Mouse (Mus musculus) spleen, adult 2 months (tissue): Measurements from ENCODE around the gene BC049715.

Source experiments
- CTCF ChIP-seq: fragments of 200-500 bp; IDR thresholded peaks from 2 replicates; pipeline ENCODE4 v1.5.1; 2011; ENCODE audit warnings: mild to moderate bottlenecking, inconsistent platforms; ENCODE audit not compliant: insufficient read depth, insufficient read length, insufficient replicate concordance; ENCODE audit errors: extremely low read depth
- POLR2A ChIP-seq: fragments of 200-500 bp; IDR thresholded peaks from 2 replicates; pipeline ENCODE4 v1.6.1; 2011; ENCODE audit warnings: low read depth, low read length, inconsistent platforms

GRCm38 (mm10) chr6:136820381-136820780, 7.0 kb upstream of the BC049715 start:
- no peak for TF ChIP-seq POLR2A
- no peak for TF ChIP-seq CTCF
